Mouse (Mus musculus): ENCODE results near the gene Vash1. TPM values are rescaled to one million over a fixed set of nuclear protein-coding genes. Genes with fewer than 3 reads are reported as not detected.

The Vash1 gene
- 5.2 and 6.8 TPM in 2 replicates for polyA plus RNA-seq (2015; fragmentation: Nextera tagmentation; extraction: Ambion mirVana)

DNA sequence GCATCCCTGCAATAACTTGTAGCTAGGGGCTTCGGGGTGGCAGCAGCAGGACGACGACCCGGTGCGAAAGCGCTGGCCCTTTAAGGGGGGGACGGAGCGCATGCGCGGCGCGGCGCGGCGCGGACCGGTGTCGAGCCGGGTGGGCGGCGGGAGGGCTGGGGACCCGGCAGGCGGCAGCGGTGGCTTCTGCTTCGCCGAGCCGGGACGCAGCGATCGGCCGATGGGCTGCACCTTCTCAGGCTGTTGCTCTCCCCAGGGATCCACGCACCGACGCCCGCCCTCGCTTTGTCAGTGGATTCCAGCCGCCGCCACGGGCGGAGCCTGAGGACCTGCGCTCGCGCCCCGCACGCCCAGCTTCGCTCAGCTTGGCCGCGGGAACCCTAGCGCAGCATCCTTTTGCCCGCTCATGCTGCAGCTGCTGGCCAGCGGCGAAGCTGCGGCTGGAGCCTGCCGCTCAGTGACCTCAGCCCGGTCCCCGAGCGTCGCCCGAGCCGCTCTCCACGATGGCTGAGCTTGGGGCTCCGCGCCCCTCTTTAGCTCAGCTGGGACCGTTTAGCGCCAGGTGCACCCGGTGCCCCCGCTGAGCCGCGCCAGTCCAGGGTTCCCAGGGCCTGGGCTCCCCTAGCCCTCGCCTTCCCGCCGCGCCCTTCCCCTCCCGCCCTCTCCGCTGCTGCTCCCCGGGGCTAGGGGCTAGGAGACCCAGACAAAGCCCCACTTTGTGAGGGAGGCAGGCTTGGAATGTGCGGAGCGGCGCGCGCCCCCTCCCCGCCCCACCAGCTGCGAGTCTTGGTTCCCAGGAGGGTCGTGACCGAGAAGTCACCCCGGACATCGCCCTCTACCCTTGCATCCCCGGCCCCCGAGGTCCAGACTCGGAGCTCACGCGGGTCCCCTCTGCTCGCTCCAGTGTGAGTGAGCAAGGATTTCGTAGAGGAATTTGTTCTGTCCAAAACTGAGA is at the start of gene Vash1:
Gene Vash1, plus strand, starts transcription at position 110 of the 955 bp plus-strand sequence.
- no peaks in the 10 kb centered on the region for H3K9me3 ChIP-seq (replicated peaks; ENCODE audit: control insufficient read depth, low read length)
- peak within 1 kb of the TSS; percentile 72 for H3K27ac ChIP-seq (ENCODE audit: low read length)
- peaks cover 4% of the 10 kb centered on the region; the same call in 1 of the 2 replicates for H3K4me1 ChIP-seq (ENCODE audit: control insufficient read depth, insufficient read depth, low read length)
- peak within 1 kb of the TSS; percentile 100 for H3K4me2 ChIP-seq (ENCODE audit: low read depth, low read length)
- no peaks in the 10 kb centered on the region for H3K36me3 ChIP-seq (ENCODE audit: control insufficient read depth, insufficient read depth, low read length)
- peak within 1 kb of the TSS; percentile 74 for H3K4me3 ChIP-seq (replicated peaks; ENCODE audit: low read length)
- peak within 1 kb of the TSS; percentile 77 for H3K9ac ChIP-seq (ENCODE audit: low read length)
- WGBS: under 1% methylated on average over 90 of the region's 94 CpGs
- peak; percentile 72; the same call in 1 of the 2 replicates for ATAC-seq (ENCODE audit: insufficient read depth, low FRiP score)
- no peaks in the 10 kb centered on the region; the same call in 1 of the 2 replicates for H3K27me3 ChIP-seq (ENCODE audit: control insufficient read depth, insufficient read depth, low read length)

DNA sequence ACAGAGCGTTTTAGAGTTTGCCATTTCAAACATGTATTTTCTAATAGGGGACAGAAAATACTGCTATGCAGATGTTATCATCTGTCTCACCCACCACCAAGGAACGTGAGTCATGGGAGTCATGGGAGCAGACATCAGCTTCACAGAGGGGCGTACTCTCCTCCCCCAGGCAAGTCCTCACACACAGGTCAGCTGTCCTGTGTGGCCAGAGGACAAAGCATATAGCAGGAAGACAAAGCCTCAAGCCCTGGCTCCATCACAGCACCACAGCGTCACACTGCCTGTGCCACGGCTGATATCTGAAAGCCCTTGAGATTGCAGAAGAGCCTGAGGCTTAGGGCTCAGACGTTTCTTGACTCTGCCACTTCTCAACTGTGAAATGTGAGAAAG is 49.7 kb upstream of the Vash1 start:
- Histone ChIP-seq H3K9me3 (replicated peaks; ENCODE audit: control insufficient read depth, low read length) (no peaks in the 10 kb centered on the region), H3K36me3 (ENCODE audit: control insufficient read depth, insufficient read depth, low read length) (no peaks in the 10 kb centered on the region), H3K27me3 (ENCODE audit: control insufficient read depth, insufficient read depth, low read length) (no peaks in the 10 kb centered on the region), H3K4me2 (ENCODE audit: low read depth, low read length) (no peak overlapping the region), H3K4me1 (ENCODE audit: control insufficient read depth, insufficient read depth, low read length) (no peaks in the 10 kb centered on the region), H3K4me3 (replicated peaks; ENCODE audit: low read length) (no peak overlapping the region), H3K9ac (ENCODE audit: low read length) (no peak overlapping the region), H3K27ac (ENCODE audit: low read length) (0 out of 2 replicates have a peak overlapping the region, but pooled peaks have one; percentile 24)
- no peak for ATAC-seq (ENCODE audit: insufficient read depth, low FRiP score)
- 41% methylated on average over 6 of the region's 6 CpGs for WGBS

- H3K27me3 ChIP-seq (ENCODE audit: control insufficient read depth, insufficient read depth, low read length): no peaks in the 10 kb centered on the region
- no peak overlapping the region for H3K4me2 ChIP-seq (ENCODE audit: low read depth, low read length)
- no peaks in the 10 kb centered on the region for H3K9me3 ChIP-seq (replicated peaks; ENCODE audit: control insufficient read depth, low read length)
- no peak overlapping the region for H3K4me3 ChIP-seq (replicated peaks; ENCODE audit: low read length)
- H3K9ac ChIP-seq (ENCODE audit: low read length): no peak overlapping the region
- ATAC-seq (ENCODE audit: insufficient read depth, low FRiP score): no peak
- H3K36me3 ChIP-seq (ENCODE audit: control insufficient read depth, insufficient read depth, low read length): no peaks in the 10 kb centered on the region
- 0 out of 2 replicates have a peak, but pooled peaks cover 4% of the 10 kb centered on the region for H3K4me1 ChIP-seq (ENCODE audit: control insufficient read depth, insufficient read depth, low read length)
- 43% methylated on average over 8 of the region's 8 CpGs for WGBS
- H3K27ac ChIP-seq (ENCODE audit: low read length): no peak overlapping the region
Observed at GRCm38 (mm10) chr12:86641763-86642162, 36.7 kb upstream of the Vash1 start.

GRCm38 (mm10) chr12:86644512-86645273 is 33.8 kb upstream of the Vash1 start:
- no peaks in the 10 kb centered on the region for H3K9me3 ChIP-seq (replicated peaks; ENCODE audit: control insufficient read depth, low read length)
- no peak overlapping the region for H3K4me2 ChIP-seq (ENCODE audit: low read depth, low read length)
- 63% methylated on average over 17 of the region's 17 CpGs for WGBS
- H3K27me3 ChIP-seq (ENCODE audit: control insufficient read depth, insufficient read depth, low read length): no peaks in the 10 kb centered on the region
- no peaks in the 10 kb centered on the region for H3K36me3 ChIP-seq (ENCODE audit: control insufficient read depth, insufficient read depth, low read length)
- H3K27ac ChIP-seq (ENCODE audit: low read length): peak overlapping the region; percentile 51; the same call in 1 of the 2 replicates
- peaks cover 9% of the 10 kb centered on the region; the same call in 1 of the 2 replicates for H3K4me1 ChIP-seq (ENCODE audit: control insufficient read depth, insufficient read depth, low read length)
- H3K4me3 ChIP-seq (replicated peaks; ENCODE audit: low read length): no peak overlapping the region
- H3K9ac ChIP-seq (ENCODE audit: low read length): no peak overlapping the region
- ATAC-seq (ENCODE audit: insufficient read depth, low FRiP score): no peak

DNA sequence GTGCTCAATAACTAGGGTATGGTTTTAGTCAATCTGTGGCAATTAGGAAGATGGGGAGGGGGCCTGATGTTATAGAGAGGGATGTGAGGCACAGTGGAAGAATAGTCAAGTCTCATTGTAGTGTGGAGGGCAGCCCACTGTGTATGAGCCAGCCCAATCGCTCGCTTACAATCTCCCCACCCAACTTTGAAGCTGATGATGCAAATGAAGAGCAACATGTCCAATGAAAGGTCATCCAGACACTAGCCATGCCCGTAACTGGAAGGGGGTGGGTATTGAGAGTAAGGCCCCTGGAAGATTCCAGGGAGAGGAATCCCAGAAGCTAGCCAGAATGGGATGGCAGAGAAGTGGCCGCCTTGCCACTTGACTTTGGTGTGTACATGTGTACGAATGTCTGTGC is 33.0 kb upstream of the Vash1 start:
- Histone ChIP-seq H3K4me3 (replicated peaks; ENCODE audit: low read length) (no peak overlapping the region), H3K9me3 (replicated peaks; ENCODE audit: control insufficient read depth, low read length) (no peaks in the 10 kb centered on the region), H3K9ac (ENCODE audit: low read length) (no peak overlapping the region), H3K4me2 (ENCODE audit: low read depth, low read length) (no peak overlapping the region), H3K4me1 (ENCODE audit: control insufficient read depth, insufficient read depth, low read length) (peaks cover 9% of the 10 kb centered on the region; the same call in 1 of the 2 replicates), H3K27ac (ENCODE audit: low read length) (no peak overlapping the region), H3K36me3 (ENCODE audit: control insufficient read depth, insufficient read depth, low read length) (no peaks in the 10 kb centered on the region), H3K27me3 (ENCODE audit: control insufficient read depth, insufficient read depth, low read length) (no peaks in the 10 kb centered on the region)
- no peak for ATAC-seq (ENCODE audit: insufficient read depth, low FRiP score)
- 84% methylated on average over 5 of the region's 5 CpGs for WGBS

GRCm38 (mm10) chr12:86646831-86647230 is 31.7 kb upstream of the Vash1 start:
- 59% methylated on average over 9 of the region's 9 CpGs for WGBS
- no peak for ATAC-seq (ENCODE audit: insufficient read depth, low FRiP score)
- Histone ChIP-seq H3K4me3 (replicated peaks; ENCODE audit: low read length) (no peak overlapping the region), H3K9ac (ENCODE audit: low read length) (no peak overlapping the region), H3K36me3 (ENCODE audit: control insufficient read depth, insufficient read depth, low read length) (no peaks in the 10 kb centered on the region), H3K4me2 (ENCODE audit: low read depth, low read length) (no peak overlapping the region), H3K27me3 (ENCODE audit: control insufficient read depth, insufficient read depth, low read length) (no peaks in the 10 kb centered on the region), H3K4me1 (ENCODE audit: control insufficient read depth, insufficient read depth, low read length) (peaks cover 9% of the 10 kb centered on the region; the same call in 1 of the 2 replicates), H3K9me3 (replicated peaks; ENCODE audit: control insufficient read depth, low read length) (no peaks in the 10 kb centered on the region), H3K27ac (ENCODE audit: low read length) (peak overlapping the region; percentile 30; the same call in 1 of the 2 replicates)

GRCm38 (mm10) chr12:86647279-86647678 is 31.2 kb upstream of the Vash1 start:
- Histone ChIP-seq H3K27me3 (ENCODE audit: control insufficient read depth, insufficient read depth, low read length) (no peaks in the 10 kb centered on the region), H3K4me2 (ENCODE audit: low read depth, low read length) (no peak overlapping the region), H3K27ac (ENCODE audit: low read length) (peak overlapping the region; percentile 30; the same call in 1 of the 2 replicates), H3K36me3 (ENCODE audit: control insufficient read depth, insufficient read depth, low read length) (no peaks in the 10 kb centered on the region), H3K4me3 (replicated peaks; ENCODE audit: low read length) (no peak overlapping the region), H3K9me3 (replicated peaks; ENCODE audit: control insufficient read depth, low read length) (no peaks in the 10 kb centered on the region), H3K9ac (ENCODE audit: low read length) (no peak overlapping the region), H3K4me1 (ENCODE audit: control insufficient read depth, insufficient read depth, low read length) (peaks cover 9% of the 10 kb centered on the region; the same call in 1 of the 2 replicates)
- ATAC-seq (ENCODE audit: insufficient read depth, low FRiP score): no peak
- WGBS: 48% methylated on average over 9 of the region's 9 CpGs

GRCm38 (mm10) chr12:86647736-86648135 is 30.8 kb upstream of the Vash1 start:
- Histone ChIP-seq H3K4me1 (ENCODE audit: control insufficient read depth, insufficient read depth, low read length) (peaks cover 11% of the 10 kb centered on the region; the same call in 1 of the 2 replicates), H3K4me3 (replicated peaks; ENCODE audit: low read length) (no peak overlapping the region), H3K4me2 (ENCODE audit: low read depth, low read length) (no peak overlapping the region), H3K9ac (ENCODE audit: low read length) (no peak overlapping the region), H3K27me3 (ENCODE audit: control insufficient read depth, insufficient read depth, low read length) (no peaks in the 10 kb centered on the region), H3K36me3 (ENCODE audit: control insufficient read depth, insufficient read depth, low read length) (no peaks in the 10 kb centered on the region), H3K27ac (ENCODE audit: low read length) (peak overlapping the region; percentile 5; the same call in 1 of the 2 replicates), H3K9me3 (replicated peaks; ENCODE audit: control insufficient read depth, low read length) (no peaks in the 10 kb centered on the region)
- no peak for ATAC-seq (ENCODE audit: insufficient read depth, low FRiP score)
- 54% methylated on average over 5 of the region's 5 CpGs for WGBS
